Comparison of ENCODE assay signal across 7 mouse cellular contexts in the genomic region with DNA sequence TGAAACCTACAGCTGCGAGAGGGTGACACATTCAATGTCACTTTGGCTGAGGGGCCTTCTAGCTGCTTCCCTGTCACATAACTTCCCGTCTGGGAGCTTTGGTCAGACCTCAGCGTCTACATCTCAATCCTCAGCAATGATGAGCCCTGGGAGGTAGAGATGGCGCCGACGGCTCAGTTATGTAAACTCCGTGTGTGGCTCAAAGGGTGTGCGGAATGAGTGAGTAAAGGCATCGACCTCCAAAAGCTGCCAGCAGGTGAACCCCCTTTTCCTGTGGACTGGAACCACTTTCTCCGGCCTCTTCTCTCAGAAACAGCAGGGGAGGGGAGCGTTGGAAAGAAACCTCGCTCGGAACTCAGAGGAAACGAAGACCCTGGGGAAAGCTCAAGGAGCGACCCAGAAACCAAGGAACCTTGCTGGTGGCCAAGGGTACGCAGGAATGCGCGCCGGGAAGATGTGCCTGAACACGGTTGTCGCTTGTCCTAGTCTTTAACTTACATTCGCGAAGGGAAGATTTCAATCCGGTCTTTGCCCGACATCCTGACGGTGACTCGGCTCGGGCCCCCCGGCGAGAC. TPM values are rescaled to one million over a fixed set of nuclear protein-coding genes. Genes with fewer than 3 reads are reported as not detected.
A peak's percentile ranks its signal among the peaks of the same experiment; 100 is the strongest.
DNase-seq lines count a peak whose midpoint lies in the region; ATAC-seq lines count a peak whose summit lies in the region.

No protein-coding gene starts in this region.

- peak overlapping the region; percentile 72 for H3K27ac ChIP-seq in lung, embryonic 16.5 days (ENCODE audit: low read length)
- peak overlapping the region; percentile 54 for H3K27ac ChIP-seq in forebrain, embryonic 15.5 days (replicated peaks)
- peak overlapping the region; percentile 91 for H3K27ac ChIP-seq in liver, embryonic 13.5 days
- H3K27ac ChIP-seq in stomach, embryonic 16.5 days (ENCODE audit: low read length), result peak overlapping the region; percentile 61

- no peak for ATAC-seq in lung, embryonic 16.5 days (ENCODE audit: low read depth)
- peak; percentile 59 for ATAC-seq in forebrain, embryonic 15.5 days (replicated peaks)
- no peak for ATAC-seq in liver, embryonic 13.5 days (ENCODE audit: low read depth)
- ATAC-seq in stomach, embryonic 16.5 days (ENCODE audit: insufficient read depth, low FRiP score), result no peak; the same call in 1 of the 2 replicates

- H3K4me3 ChIP-seq in lung, embryonic 16.5 days (ENCODE audit: low read length), result peak overlapping the region; percentile 96
- H3K4me3 ChIP-seq in forebrain, embryonic 15.5 days, result peak overlapping the region; percentile 89
- H3K4me3 ChIP-seq in liver, embryonic 13.5 days (replicated peaks), result peak overlapping the region; percentile 86
- peak overlapping the region; percentile 90 for H3K4me3 ChIP-seq in stomach, embryonic 16.5 days (replicated peaks; ENCODE audit: low read length)

- no peaks in the 10 kb centered on the region for H3K27me3 ChIP-seq in lung, embryonic 16.5 days (ENCODE audit: control insufficient read depth, insufficient read depth, low read depth, low read length)
- H3K27me3 ChIP-seq in forebrain, embryonic 15.5 days, result no peaks in the 10 kb centered on the region
- H3K27me3 ChIP-seq in liver, embryonic 13.5 days, result no peaks in the 10 kb centered on the region
- no peaks in the 10 kb centered on the region for H3K27me3 ChIP-seq in stomach, embryonic 16.5 days (ENCODE audit: control insufficient read depth, insufficient read depth, low read length)

- no peaks in the 10 kb centered on the region for H3K9me3 ChIP-seq in lung, embryonic 16.5 days (ENCODE audit: control insufficient read depth, low read length)
- H3K9me3 ChIP-seq in forebrain, embryonic 15.5 days, result no peaks in the 10 kb centered on the region
- no peaks in the 10 kb centered on the region for H3K9me3 ChIP-seq in liver, embryonic 13.5 days (replicated peaks)
- H3K9me3 ChIP-seq in stomach, embryonic 16.5 days (replicated peaks; ENCODE audit: control insufficient read depth, low read length), result no peaks in the 10 kb centered on the region

- no peak for DNase-seq in lung, postnatal 25 days (ENCODE audit: low spot score)
- peak; percentile 64 for DNase-seq in brain, adult 2 months (ENCODE audit: low read depth, low spot score)
- no peak for DNase-seq in liver, embryonic 13.5 days
- DNase-seq in cerebellum, adult 9-11 months, result no peak

- under 1% methylated on average over 30 of the region's 30 CpGs for WGBS in lung, embryonic 16.5 days
- 1% methylated on average over 30 of the region's 30 CpGs for WGBS in forebrain, embryonic 15.5 days
- WGBS in liver, embryonic 13.5 days (ENCODE audit: insufficient replicate concordance), result under 1% methylated on average over 30 of the region's 30 CpGs
- WGBS in stomach, embryonic 16.5 days, result under 1% methylated on average over 30 of the region's 30 CpGs

- peak overlapping the region; percentile 84 for H3K9ac ChIP-seq in lung, embryonic 16.5 days (ENCODE audit: low read length)
- peak overlapping the region; percentile 74 for H3K9ac ChIP-seq in forebrain, embryonic 15.5 days (replicated peaks)
- peak overlapping the region; percentile 90 for H3K9ac ChIP-seq in liver, embryonic 13.5 days
- H3K9ac ChIP-seq in stomach, embryonic 16.5 days (ENCODE audit: low read length), result peak overlapping the region; percentile 79

- peak overlapping the region; percentile 87 for H3K4me2 ChIP-seq in lung, embryonic 16.5 days (ENCODE audit: low read depth, low read length)
- H3K4me2 ChIP-seq in forebrain, embryonic 15.5 days (replicated peaks), result peak overlapping the region; percentile 87
- peak overlapping the region; percentile 85 for H3K4me2 ChIP-seq in liver, embryonic 13.5 days
- H3K4me2 ChIP-seq in stomach, embryonic 16.5 days (ENCODE audit: low read depth, low read length), result peak overlapping the region; percentile 59

- peaks cover 2% of the 10 kb centered on the region; the same call in 1 of the 2 replicates for H3K36me3 ChIP-seq in lung, embryonic 16.5 days (ENCODE audit: control insufficient read depth, insufficient read depth, low read length)
- peaks cover 6% of the 10 kb centered on the region for H3K36me3 ChIP-seq in forebrain, embryonic 15.5 days
- H3K36me3 ChIP-seq in liver, embryonic 13.5 days, result peaks cover 14% of the 10 kb centered on the region
- no peaks in the 10 kb centered on the region for H3K36me3 ChIP-seq in stomach, embryonic 16.5 days (ENCODE audit: control insufficient read depth, insufficient read depth, low read length)

- H3K4me1 ChIP-seq in lung, embryonic 16.5 days (replicated peaks; ENCODE audit: control insufficient read depth, insufficient read depth, low read length), result peaks cover 18% of the 10 kb centered on the region
- H3K4me1 ChIP-seq in forebrain, embryonic 15.5 days, result peaks cover 39% of the 10 kb centered on the region
- peaks cover 53% of the 10 kb centered on the region for H3K4me1 ChIP-seq in liver, embryonic 13.5 days (replicated peaks)
- peaks cover 20% of the 10 kb centered on the region for H3K4me1 ChIP-seq in stomach, embryonic 16.5 days (ENCODE audit: control insufficient read depth, insufficient read depth, low read length)

RNA-seq across cellular contexts. Expression of a gene that starts 0.4 kb away (rescaled TPM):
- polyA plus RNA-seq in lung, embryonic 16.5 days (2015; fragmentation: Nextera tagmentation; extraction: Ambion mirVana), result 56.6 and 59.9 TPM in 2 replicates
- polyA plus RNA-seq in forebrain, embryonic 15.5 days (2015; fragmentation: Nextera tagmentation; extraction: Ambion mirVana), result 116 and 120 TPM in 2 replicates
- 28.0 and 38.8 TPM in 2 replicates for polyA plus RNA-seq in liver, embryonic 13.5 days (2015; fragmentation: Nextera tagmentation; extraction: Ambion mirVana)
- polyA plus RNA-seq in stomach, embryonic 16.5 days (2015; fragmentation: Nextera tagmentation; extraction: Ambion mirVana), result 70.4 and 72.0 TPM in 2 replicates

RNA-seq across cellular contexts. Expression of a gene that starts 0.6 kb away (rescaled TPM):
- 192 and 198 TPM in 2 replicates for polyA plus RNA-seq in lung, embryonic 16.5 days (2015; fragmentation: Nextera tagmentation; extraction: Ambion mirVana)
- polyA plus RNA-seq in forebrain, embryonic 15.5 days (2015; fragmentation: Nextera tagmentation; extraction: Ambion mirVana), result 162 and 163 TPM in 2 replicates
- polyA plus RNA-seq in liver, embryonic 13.5 days (2015; fragmentation: Nextera tagmentation; extraction: Ambion mirVana), result 238 and 279 TPM in 2 replicates
- polyA plus RNA-seq in stomach, embryonic 16.5 days (2015; fragmentation: Nextera tagmentation; extraction: Ambion mirVana), result 199 and 200 TPM in 2 replicates

RNA-seq across cellular contexts. Expression of a gene that starts 45.8 kb away (rescaled TPM):
- polyA plus RNA-seq in lung, embryonic 16.5 days (2015; fragmentation: Nextera tagmentation; extraction: Ambion mirVana), result 7.1 and 7.9 TPM in 2 replicates
- 0.50 and 0.66 TPM in 2 replicates for polyA plus RNA-seq in forebrain, embryonic 15.5 days (2015; fragmentation: Nextera tagmentation; extraction: Ambion mirVana)
- 52.5 and 54.4 TPM in 2 replicates for polyA plus RNA-seq in liver, embryonic 13.5 days (2015; fragmentation: Nextera tagmentation; extraction: Ambion mirVana)
- polyA plus RNA-seq in stomach, embryonic 16.5 days (2015; fragmentation: Nextera tagmentation; extraction: Ambion mirVana), result 33.0 and 37.6 TPM in 2 replicates
